Comparison of ENCODE assay signal across 27 mouse cellular contexts in the genomic region with DNA sequence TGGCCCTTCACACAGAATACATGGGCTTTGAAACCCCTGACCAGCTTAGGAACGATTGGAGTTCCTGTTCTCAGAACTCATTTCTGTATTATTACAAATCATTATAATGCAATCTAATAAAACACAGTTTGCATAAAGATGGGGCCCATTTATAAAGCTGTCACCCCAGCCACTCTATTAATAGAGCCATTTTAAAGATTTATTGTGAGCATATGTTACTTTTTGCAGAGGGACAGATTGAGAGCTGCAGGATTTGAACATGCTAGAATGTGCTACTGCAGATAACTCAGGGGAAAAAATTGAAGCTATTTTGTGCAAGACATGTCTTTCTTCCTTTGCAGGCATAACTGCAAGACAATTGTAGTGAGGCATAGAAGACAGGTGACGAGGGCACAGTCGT.
DNase-seq lines count a peak whose midpoint lies in the region; ATAC-seq and TF ChIP-seq lines count a peak whose summit lies in the region.
"Had no signal": no experiment of that assay in that cellular context is flagged by ENCODE, and none has a peak within 500 bp of the region (broad histone marks: within the 10 kb centered on the region; RNA-seq: fewer than 3 reads in every experiment).

No protein-coding gene starts in this region.

- no peak overlapping the region for H3K4me2 ChIP-seq in hindbrain, embryonic 13.5 days
- H3K4me2 ChIP-seq in hindbrain, embryonic 16.5 days (ENCODE audit: low read length) = no peak overlapping the region
- H3K4me2 ChIP-seq in forebrain, embryonic 15.5 days (replicated peaks) = no peak overlapping the region
- no peak overlapping the region for H3K4me2 ChIP-seq in neural tube, embryonic 14.5 days (ENCODE audit: low read depth, low read length)
- H3K4me2 ChIP-seq: heart, embryonic 12.5 days; kidney, embryonic 15.5 days; limb, embryonic 13.5 days; liver, embryonic 11.5 days; lung, embryonic 15.5 days; midbrain, embryonic 15.5 days had no signal

- no peak for ATAC-seq in hindbrain, embryonic 13.5 days (ENCODE audit: low FRiP score)
- ATAC-seq in hindbrain, embryonic 16.5 days = no peak
- peak; percentile 18; the same call in 1 of the 2 replicates for ATAC-seq in forebrain, embryonic 15.5 days (replicated peaks)
- ATAC-seq in neural tube, embryonic 14.5 days (ENCODE audit: low read depth) = peak; percentile 13; the same call in 1 of the 2 replicates
- ATAC-seq: activated CD4-positive, CD25-positive, alpha-beta regulatory T cell, adult 4 months; midbrain, embryonic 15.5 days had no signal

- no peak overlapping the region for H3K9ac ChIP-seq in hindbrain, embryonic 13.5 days
- no peak overlapping the region for H3K9ac ChIP-seq in hindbrain, embryonic 16.5 days (ENCODE audit: low read depth, low read length)
- H3K9ac ChIP-seq in forebrain, embryonic 15.5 days (replicated peaks) = no peak overlapping the region
- no peak overlapping the region for H3K9ac ChIP-seq in neural tube, embryonic 14.5 days (replicated peaks; ENCODE audit: low read depth, low read length)
- H3K9ac ChIP-seq: heart, embryonic 12.5 days; kidney, embryonic 15.5 days; limb, embryonic 13.5 days; lung, embryonic 15.5 days; midbrain, embryonic 15.5 days had no signal

- 70% methylated on average over 3 of the region's 3 CpGs for WGBS in hindbrain, embryonic 13.5 days
- WGBS in hindbrain, embryonic 16.5 days = 67% methylated on average over 3 of the region's 3 CpGs
- WGBS in forebrain, embryonic 15.5 days = 55% methylated on average over 3 of the region's 3 CpGs
- 48% methylated on average over 3 of the region's 3 CpGs for WGBS in neural tube, embryonic 14.5 days

- TF ChIP-seq POLR2A in brain, embryonic 14.5 days (IDR thresholded peaks at IDR 0.05; ENCODE audit: borderline replicate concordance, extremely low read depth, insufficient read depth, insufficient read length, poor library complexity, severe bottlenecking) = no peak

- peaks cover 36% of the 10 kb centered on the region for H3K4me1 ChIP-seq in hindbrain, embryonic 13.5 days (replicated peaks)
- H3K4me1 ChIP-seq in hindbrain, embryonic 16.5 days (ENCODE audit: control insufficient read depth, insufficient read depth, low read depth, low read length) = peaks cover 5% of the 10 kb centered on the region
- peaks cover 22% of the 10 kb centered on the region for H3K4me1 ChIP-seq in forebrain, embryonic 15.5 days
- H3K4me1 ChIP-seq in neural tube, embryonic 14.5 days (ENCODE audit: control insufficient read depth, insufficient read depth, low read length) = peaks cover 8% of the 10 kb centered on the region; the same call in 1 of the 2 replicates
- H3K4me1 ChIP-seq: heart, embryonic 12.5 days; kidney, embryonic 15.5 days; lung, embryonic 15.5 days had no signal

- no peaks in the 10 kb centered on the region for H3K27me3 ChIP-seq in hindbrain, embryonic 13.5 days
- no peaks in the 10 kb centered on the region for H3K27me3 ChIP-seq in hindbrain, embryonic 16.5 days (replicated peaks; ENCODE audit: control insufficient read depth, insufficient read depth, low read length)
- H3K27me3 ChIP-seq in forebrain, embryonic 15.5 days = no peaks in the 10 kb centered on the region
- H3K27me3 ChIP-seq in neural tube, embryonic 14.5 days (ENCODE audit: control insufficient read depth, insufficient read depth, low read length) = no peaks in the 10 kb centered on the region
- H3K27me3 ChIP-seq: heart, embryonic 12.5 days; kidney, embryonic 15.5 days; limb, embryonic 13.5 days; lung, embryonic 15.5 days; midbrain, embryonic 15.5 days had no signal

- DNase-seq in brain, embryonic 14.5 days (ENCODE audit: low read depth) = peak; percentile 55
- DNase-seq in testis, postnatal 14 days (ENCODE audit: low spot score) = no peak
- DNase-seq in left cerebral cortex, postnatal 14 days (ENCODE audit: low spot score in 2 of 2) = no peak
- DNase-seq: adrenal gland, adult 2 months; adrenal gland, postnatal 36 days; B cell, adult 2 months; cerebellum, adult 8-10 months; cerebellum, postnatal 36 days; heart, adult 2 months; heart, postnatal 4 days; kidney, adult 18-20 months; retina, postnatal 1 day; right cerebral cortex, postnatal 14 days; thymus, postnatal 14 days had no signal

- TF ChIP-seq CTCF in brain, embryonic 14.5 days (IDR thresholded peaks at IDR 0.05; ENCODE audit: borderline replicate concordance, extremely low read depth, insufficient read depth, insufficient read length) = no peak

- no peaks in the 10 kb centered on the region for H3K36me3 ChIP-seq in hindbrain, embryonic 13.5 days
- no peaks in the 10 kb centered on the region for H3K36me3 ChIP-seq in hindbrain, embryonic 16.5 days (ENCODE audit: control insufficient read depth, insufficient read depth, low read length)
- H3K36me3 ChIP-seq in forebrain, embryonic 15.5 days = no peaks in the 10 kb centered on the region
- no peaks in the 10 kb centered on the region for H3K36me3 ChIP-seq in neural tube, embryonic 14.5 days (ENCODE audit: control insufficient read depth, insufficient read depth, low read length)
- H3K36me3 ChIP-seq: heart, embryonic 12.5 days; kidney, embryonic 15.5 days; limb, embryonic 13.5 days; lung, embryonic 15.5 days; midbrain, embryonic 10.5 days; midbrain, embryonic 15.5 days had no signal

- peak overlapping the region; percentile 75 for H3K27ac ChIP-seq in hindbrain, embryonic 13.5 days
- H3K27ac ChIP-seq in hindbrain, embryonic 16.5 days (ENCODE audit: low read depth, low read length) = no peak overlapping the region
- H3K27ac ChIP-seq in forebrain, embryonic 15.5 days (replicated peaks) = peak overlapping the region; percentile 85
- H3K27ac ChIP-seq in neural tube, embryonic 14.5 days (ENCODE audit: low read depth, low read length) = peak overlapping the region; percentile 71
- H3K27ac ChIP-seq: heart, adult 2 months; kidney, embryonic 15.5 days; left cerebral cortex, adult 2 months; limb, embryonic 13.5 days; lung, embryonic 15.5 days; midbrain, embryonic 10.5 days; midbrain, embryonic 15.5 days had no signal

- H3K4me3 ChIP-seq in hindbrain, embryonic 13.5 days = no peak overlapping the region
- no peak overlapping the region for H3K4me3 ChIP-seq in hindbrain, embryonic 16.5 days (ENCODE audit: low read length)
- H3K4me3 ChIP-seq in forebrain, embryonic 15.5 days = no peak overlapping the region
- no peak overlapping the region for H3K4me3 ChIP-seq in neural tube, embryonic 14.5 days (ENCODE audit: low read depth, low read length)
- H3K4me3 ChIP-seq: heart, adult 2 months; heart, embryonic 12.5 days; kidney, embryonic 15.5 days; left cerebral cortex, adult 2 months; limb, embryonic 13.5 days; lung, embryonic 15.5 days; midbrain, embryonic 10.5 days; midbrain, embryonic 15.5 days had no signal

- H3K9me3 ChIP-seq in hindbrain, embryonic 13.5 days = no peaks in the 10 kb centered on the region
- H3K9me3 ChIP-seq in hindbrain, embryonic 16.5 days (ENCODE audit: control insufficient read depth, low read length) = no peaks in the 10 kb centered on the region
- H3K9me3 ChIP-seq in forebrain, embryonic 15.5 days = no peaks in the 10 kb centered on the region
- no peaks in the 10 kb centered on the region for H3K9me3 ChIP-seq in neural tube, embryonic 14.5 days (ENCODE audit: control insufficient read depth, low read length)
- H3K9me3 ChIP-seq: heart, embryonic 12.5 days; kidney, embryonic 15.5 days; limb, embryonic 13.5 days; lung, embryonic 15.5 days; midbrain, embryonic 10.5 days; midbrain, embryonic 15.5 days had no signal

- intact Hi-C loops in left cerebral cortex, postnatal 14 days (cut with DNase I) = no loop called here

Comparison
In these comparisons a context has a peak if more than half of its experiments do, and no peak if none do; other contexts are left out.
1. ATAC-seq: peak in forebrain, embryonic 15.5 days (single experiment) and neural tube, embryonic 14.5 days (single experiment); none in hindbrain, embryonic 13.5 days (single experiment) and hindbrain, embryonic 16.5 days (single experiment).